Mouse (Mus musculus): ENCODE measurements around the gene Pdlim5. TPM values are rescaled to one million over a fixed set of nuclear protein-coding genes. Genes with fewer than 3 reads are reported as not detected.

Gene Pdlim5
- polyA plus RNA-seq (2015; fragmentation: Nextera tagmentation; extraction: Ambion mirVana) = 24.5 and 27.5 TPM in 2 replicates

GRCm38 (mm10) chr3:142395520-142396193, at the start of gene Pdlim5:
Gene Pdlim5 (minus strand): TSS chr3:142395696.
- ATAC-seq = peak; percentile 96
- Histone ChIP-seq H3K9me3 (ENCODE audit: control insufficient read depth) (no peaks in the 10 kb centered on the region), H3K9ac (ENCODE audit: low read depth, low read length) (peak within 1 kb of the TSS; percentile 92), H3K4me3 (ENCODE audit: low read depth, low read length) (peak within 1 kb of the TSS; percentile 97), H3K27ac (ENCODE audit: low read depth, low read length) (peak within 1 kb of the TSS; percentile 97), H3K27me3 (replicated peaks; ENCODE audit: control insufficient read depth, insufficient read depth, low read length) (no peaks in the 10 kb centered on the region), H3K36me3 (ENCODE audit: control insufficient read depth, insufficient read depth) (no peaks in the 10 kb centered on the region), H3K4me1 (replicated peaks; ENCODE audit: control insufficient read depth, insufficient read depth, low read length) (no peaks in the 10 kb centered on the region), H3K4me2 (replicated peaks; ENCODE audit: low read depth) (peak within 1 kb of the TSS; percentile 75)
- no peak for TF ChIP-seq CTCF (IDR thresholded peaks at IDR 0.05; ENCODE audit: low read depth)
- under 1% methylated on average over 41 of the region's 46 CpGs for WGBS

- Histone ChIP-seq H3K27me3 (replicated peaks; ENCODE audit: control insufficient read depth, insufficient read depth, low read length) (no peaks in the 10 kb centered on the region), H3K4me2 (replicated peaks; ENCODE audit: low read depth) (no peak overlapping the region; the same call in 1 of the 2 replicates), H3K36me3 (ENCODE audit: control insufficient read depth, insufficient read depth) (no peaks in the 10 kb centered on the region), H3K4me3 (ENCODE audit: low read depth, low read length) (no peak overlapping the region), H3K4me1 (replicated peaks; ENCODE audit: control insufficient read depth, insufficient read depth, low read length) (no peaks in the 10 kb centered on the region), H3K9ac (ENCODE audit: low read depth, low read length) (no peak overlapping the region), H3K9me3 (ENCODE audit: control insufficient read depth) (no peaks in the 10 kb centered on the region), H3K27ac (ENCODE audit: low read depth, low read length) (no peak overlapping the region)
- TF ChIP-seq CTCF (IDR thresholded peaks at IDR 0.05; ENCODE audit: low read depth) = no peak
- ATAC-seq = no peak
- 61% methylated on average over 4 of the region's 4 CpGs for WGBS
Observed at GRCm38 (mm10) chr3:142443710-142444043, 48.2 kb upstream of the Pdlim5 start.

GRCm38 (mm10) chr3:142443006-142443709, 47.7 kb upstream of the Pdlim5 start:
- peak; percentile 88 for TF ChIP-seq CTCF (IDR thresholded peaks at IDR 0.05; ENCODE audit: low read depth)
- no peaks in the 10 kb centered on the region for H3K4me1 ChIP-seq (replicated peaks; ENCODE audit: control insufficient read depth, insufficient read depth, low read length)
- no peaks in the 10 kb centered on the region for H3K36me3 ChIP-seq (ENCODE audit: control insufficient read depth, insufficient read depth)
- WGBS = 7% methylated on average over 12 of the region's 12 CpGs
- H3K9me3 ChIP-seq (ENCODE audit: control insufficient read depth) = no peaks in the 10 kb centered on the region
- no peak for ATAC-seq
- H3K4me2 ChIP-seq (replicated peaks; ENCODE audit: low read depth) = peak overlapping the region; percentile 52
- no peaks in the 10 kb centered on the region for H3K27me3 ChIP-seq (replicated peaks; ENCODE audit: control insufficient read depth, insufficient read depth, low read length)
- no peak overlapping the region for H3K4me3 ChIP-seq (ENCODE audit: low read depth, low read length)
- no peak overlapping the region for H3K27ac ChIP-seq (ENCODE audit: low read depth, low read length)
- no peak overlapping the region for H3K9ac ChIP-seq (ENCODE audit: low read depth, low read length)

- H3K4me1 ChIP-seq (replicated peaks; ENCODE audit: control insufficient read depth, insufficient read depth, low read length) = no peaks in the 10 kb centered on the region
- no peak overlapping the region for H3K4me2 ChIP-seq (replicated peaks; ENCODE audit: low read depth)
- no peak overlapping the region for H3K27ac ChIP-seq (ENCODE audit: low read depth, low read length)
- 81% methylated on average over 7 of the region's 7 CpGs for WGBS
- no peak for TF ChIP-seq CTCF (IDR thresholded peaks at IDR 0.05; ENCODE audit: low read depth)
- H3K36me3 ChIP-seq (ENCODE audit: control insufficient read depth, insufficient read depth) = no peaks in the 10 kb centered on the region
- H3K9ac ChIP-seq (ENCODE audit: low read depth, low read length) = no peak overlapping the region
- no peak for ATAC-seq
- no peak overlapping the region for H3K4me3 ChIP-seq (ENCODE audit: low read depth, low read length)
- no peaks in the 10 kb centered on the region for H3K27me3 ChIP-seq (replicated peaks; ENCODE audit: control insufficient read depth, insufficient read depth, low read length)
- H3K9me3 ChIP-seq (ENCODE audit: control insufficient read depth) = no peaks in the 10 kb centered on the region
Observed at GRCm38 (mm10) chr3:142442161-142442560, 46.7 kb upstream of the Pdlim5 start.

- TF ChIP-seq CTCF (IDR thresholded peaks at IDR 0.05; ENCODE audit: low read depth) = no peak
Observed at GRCm38 (mm10) chr3:142441142-142441541, 45.6 kb upstream of the Pdlim5 start.

GRCm38 (mm10) chr3:142440191-142440590, 44.7 kb upstream of the Pdlim5 start:
- Histone ChIP-seq H3K27ac (ENCODE audit: low read depth, low read length) (no peak overlapping the region), H3K36me3 (ENCODE audit: control insufficient read depth, insufficient read depth) (no peaks in the 10 kb centered on the region), H3K4me1 (replicated peaks; ENCODE audit: control insufficient read depth, insufficient read depth, low read length) (no peaks in the 10 kb centered on the region), H3K9ac (ENCODE audit: low read depth, low read length) (no peak overlapping the region), H3K4me2 (replicated peaks; ENCODE audit: low read depth) (no peak overlapping the region), H3K4me3 (ENCODE audit: low read depth, low read length) (no peak overlapping the region), H3K9me3 (ENCODE audit: control insufficient read depth) (no peaks in the 10 kb centered on the region), H3K27me3 (replicated peaks; ENCODE audit: control insufficient read depth, insufficient read depth, low read length) (no peaks in the 10 kb centered on the region)
- ATAC-seq = no peak
- no peak for TF ChIP-seq CTCF (IDR thresholded peaks at IDR 0.05; ENCODE audit: low read depth)
- 64% methylated on average over 4 of the region's 4 CpGs for WGBS

More at GRCm38 (mm10) chr3:142441142-142441541, 45.6 kb upstream of the Pdlim5 start:
- no peaks in the 10 kb centered on the region for H3K9me3 ChIP-seq (ENCODE audit: control insufficient read depth)
- no peak overlapping the region for H3K4me3 ChIP-seq (ENCODE audit: low read depth, low read length)
- H3K4me1 ChIP-seq (replicated peaks; ENCODE audit: control insufficient read depth, insufficient read depth, low read length) = no peaks in the 10 kb centered on the region
- no peak overlapping the region for H3K4me2 ChIP-seq (replicated peaks; ENCODE audit: low read depth)
- H3K36me3 ChIP-seq (ENCODE audit: control insufficient read depth, insufficient read depth) = no peaks in the 10 kb centered on the region
- no peak for ATAC-seq
- WGBS = 32% methylated on average over 5 of the region's 5 CpGs
- H3K9ac ChIP-seq (ENCODE audit: low read depth, low read length) = no peak overlapping the region
- no peak overlapping the region for H3K27ac ChIP-seq (ENCODE audit: low read depth, low read length)
- H3K27me3 ChIP-seq (replicated peaks; ENCODE audit: control insufficient read depth, insufficient read depth, low read length) = no peaks in the 10 kb centered on the region
